Mouse (Mus musculus): ENCODE measurements around the gene Wnt8b. TPM values are rescaled to one million over a fixed set of nuclear protein-coding genes. Genes with fewer than 3 reads are reported as not detected.

Wnt8b gene
- total RNA-seq, 2 experiments from 2014 or later, result not detected

GRCm38 (mm10) chr19:44554490-44554860 is 61.2 kb downstream of the Wnt8b start:
- intact Hi-C loops (cut with DNase I), result no loop called here
- DNase-seq, result no peak

GRCm38 (mm10) chr19:44554861-44555590 is 61.8 kb downstream of the Wnt8b start, which contains the start of gene Ndufb8:
TSS of gene Ndufb8 (minus strand) at chr19:44555440.
- peak; percentile 98 for DNase-seq
- intact Hi-C loops (cut with DNase I), result no loop called here

GRCm38 (mm10) chr19:44562652-44563206 is 69.5 kb downstream of the Wnt8b start, which contains the start of gene Hif1an:
TSS of gene Hif1an (plus strand) at chr19:44562850.
- DNase-seq, result peak; percentile 93 to 97
- intact Hi-C loops (cut with DNase I), result no loop called here

Other genes with a start within 250 kb of the Wnt8b start
- gene Scd2, start 199.8 kb upstream of the Wnt8b start, total RNA-seq (2021), result 10 to 100 TPM; 10.7 to 13.0 TPM
- gene Scd4, start 160.4 kb upstream of the Wnt8b start, total RNA-seq (2021), result 10 to 100 TPM in 1 of 2 experiments, 1 to 10 TPM in 1; 8.2 to 15.2 TPM
- gene Scd1, start 85.6 kb upstream of the Wnt8b start, total RNA-seq (2021), result 10 to 100 TPM; 25.8 to 78.5 TPM
- 1 to 10 TPM; 7.6 to 8.5 TPM for gene Sec31b, start 52.4 kb downstream of the Wnt8b start, total RNA-seq (2021)
- not detected for gene Gm20538, start 59.4 kb downstream of the Wnt8b start, total RNA-seq (2021)
- gene Ndufb8, start 62.0 kb downstream of the Wnt8b start, total RNA-seq (2021), result 1,000 to 10,000 TPM; 2,008 to 2,098 TPM
- gene Hif1an, start 69.4 kb downstream of the Wnt8b start, total RNA-seq (2021), result 10 to 100 TPM; 54.3 to 59.0 TPM

Measured in heart, postnatal 36 days (tissue).